Mouse (Mus musculus): ENCODE data around the gene Otud7a. TPM values are rescaled to one million over a fixed set of nuclear protein-coding genes. Genes with fewer than 3 reads are reported as not detected.
"Not testable (repeated sequence)": the region's sequence is repeated elsewhere in the genome, so short reads cannot be mapped to it uniquely, and the experiment has no call there.

Otud7a gene
- total RNA-seq, 2 experiments from 2014 or later = 0.87 to 1.6 TPM

- no peak for DNase-seq
Measured at GRCm38 (mm10) chr7:63558918-63559317, 114.4 kb downstream of the Otud7a start.

DNA sequence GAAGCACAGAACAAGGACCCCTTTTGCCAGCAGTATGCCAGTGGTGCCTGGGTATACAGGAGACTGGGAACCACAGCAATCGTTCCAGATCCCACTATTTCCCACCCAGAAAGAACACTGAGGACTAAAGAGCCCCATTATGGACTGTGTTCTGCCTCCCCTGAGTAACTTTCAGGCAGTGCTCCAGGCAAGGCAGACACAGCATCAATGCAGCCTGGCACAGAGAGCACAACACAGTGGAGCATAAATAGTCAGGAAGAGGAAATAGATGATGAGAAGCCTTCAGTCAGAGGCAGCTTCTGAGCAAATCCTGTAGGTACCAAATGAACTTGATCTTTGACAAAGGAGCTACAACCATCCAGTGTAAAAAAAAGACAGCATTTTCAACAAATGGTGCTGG lies 115.1 kb downstream of the Otud7a start:
- no peak for DNase-seq

GRCm38 (mm10) chr7:63583310-63583709 lies 138.8 kb downstream of the Otud7a start:
- no peak for DNase-seq

- DNase-seq = peak; percentile 3
Measured at GRCm38 (mm10) chr7:63586184-63586870, 141.8 kb downstream of the Otud7a start.

DNA sequence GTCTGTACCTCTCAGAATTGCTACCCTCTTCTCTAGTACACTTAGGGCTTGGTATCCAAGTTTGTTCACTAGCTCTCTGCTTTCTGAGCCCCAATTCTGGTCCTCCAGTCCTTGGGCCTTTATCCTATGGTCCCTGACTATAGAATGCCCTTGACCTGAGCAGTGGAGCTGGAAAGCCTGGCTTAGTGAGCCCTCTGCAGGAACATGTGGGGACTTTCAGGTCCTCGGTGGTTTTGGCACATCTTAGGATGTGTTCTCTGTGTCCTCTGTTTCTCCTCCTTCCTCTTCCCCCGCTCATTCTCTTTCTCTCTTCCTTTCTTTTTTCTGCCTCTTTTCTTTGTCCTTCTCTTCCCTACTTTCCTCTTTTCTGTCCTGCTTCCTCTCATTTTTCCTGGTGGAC lies 145.8 kb downstream of the Otud7a start:
- no peak for DNase-seq

DNA sequence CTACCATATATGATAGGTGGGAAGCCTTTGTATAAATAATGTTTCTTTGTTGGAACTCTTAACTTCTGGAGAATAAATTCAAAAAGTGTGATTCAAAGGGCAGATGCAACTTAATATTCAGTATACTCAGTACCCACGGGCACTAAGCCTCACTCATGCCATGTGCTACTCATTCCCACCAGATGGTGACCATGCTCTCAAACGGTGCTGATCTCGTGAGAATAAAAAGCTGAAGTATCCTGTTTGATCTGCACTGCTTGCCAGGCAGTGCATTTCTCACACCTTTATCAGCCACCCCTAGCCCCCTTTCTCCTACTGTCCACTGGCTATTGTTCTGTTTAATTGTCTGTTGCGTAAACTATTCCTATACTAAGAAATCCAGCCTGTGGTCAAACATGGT lies 146.8 kb downstream of the Otud7a start:
- no peak for DNase-seq

DNA sequence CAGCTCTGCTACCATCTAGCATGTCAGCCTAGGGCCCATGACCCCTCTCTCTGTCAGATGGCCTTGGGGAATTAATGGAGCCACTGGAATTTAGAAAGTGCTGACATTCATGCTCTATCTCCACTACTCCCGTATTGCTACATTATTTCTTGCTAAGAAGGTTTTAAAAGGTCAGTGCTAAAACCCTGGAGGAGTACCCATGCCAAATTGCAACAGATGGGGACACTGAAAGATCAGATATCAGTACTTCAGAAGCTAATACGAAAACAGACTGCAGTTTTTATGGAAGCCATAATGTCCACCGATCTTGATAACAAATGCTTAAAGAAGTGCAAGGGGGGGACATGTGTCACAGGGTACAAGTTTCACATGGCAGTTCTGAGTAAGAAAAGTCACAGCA lies 147.5 kb downstream of the Otud7a start:
- DNase-seq = no peak

- DNase-seq = no peak
Measured at GRCm38 (mm10) chr7:63604827-63605226, 160.3 kb downstream of the Otud7a start.

GRCm38 (mm10) chr7:63617018-63617417 lies 172.5 kb downstream of the Otud7a start:
- no peak for DNase-seq

GRCm38 (mm10) chr7:63620776-63621340 lies 176.3 kb downstream of the Otud7a start:
- no peak for DNase-seq

GRCm38 (mm10) chr7:63637651-63638050 lies 193.1 kb downstream of the Otud7a start:
- DNase-seq = no peak

DNA sequence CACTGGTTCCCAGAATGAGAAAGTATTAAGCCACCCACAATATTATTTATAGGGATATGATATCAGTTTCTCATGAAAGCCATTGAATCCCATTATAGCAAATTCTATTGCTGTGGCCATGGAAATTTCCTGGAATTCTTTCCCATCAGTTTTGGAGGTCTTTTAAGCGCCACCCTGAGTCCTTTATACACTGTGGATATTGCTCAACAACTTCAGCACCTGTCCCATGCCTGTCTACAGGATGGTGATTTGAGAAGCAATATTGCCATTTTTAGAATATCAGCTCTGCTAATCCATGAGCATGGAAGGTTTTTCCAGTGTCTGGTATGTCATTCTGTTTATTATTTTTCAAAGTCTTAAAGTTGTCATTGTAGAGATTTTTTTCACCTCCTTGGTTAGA lies 199.5 kb downstream of the Otud7a start:
- no peak for DNase-seq

DNA sequence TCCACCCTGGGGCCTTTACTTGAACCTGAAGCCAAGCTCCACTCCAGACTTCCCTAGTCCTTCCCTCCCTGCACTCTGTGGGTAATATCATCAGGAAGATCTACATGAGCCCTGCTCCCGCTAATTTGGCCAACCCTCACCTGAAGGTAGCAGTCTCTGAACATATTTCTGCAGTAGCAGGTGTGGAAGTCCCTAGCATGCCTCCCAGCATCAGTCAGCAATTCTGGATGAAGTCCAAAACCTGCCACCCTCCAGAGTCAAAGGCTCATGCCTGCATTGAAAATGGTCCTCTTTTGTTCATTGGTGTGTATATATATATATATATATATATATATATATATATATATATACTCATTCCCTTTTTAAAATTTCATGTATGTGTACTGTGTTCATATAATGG lies 202.6 kb downstream of the Otud7a start:
- DNase-seq = no peak

GRCm38 (mm10) chr7:63660261-63660660 lies 215.7 kb downstream of the Otud7a start:
- DNase-seq = no peak

GRCm38 (mm10) chr7:63662757-63663156 lies 218.2 kb downstream of the Otud7a start:
- DNase-seq = no peak

- DNase-seq = no peak
Measured at GRCm38 (mm10) chr7:63665496-63665895, 220.9 kb downstream of the Otud7a start.

GRCm38 (mm10) chr7:63667986-63668741 lies 223.6 kb downstream of the Otud7a start:
- no peak for DNase-seq

- no peak for DNase-seq
Measured at GRCm38 (mm10) chr7:63668951-63669350, 224.4 kb downstream of the Otud7a start.

- DNase-seq = not testable (repeated sequence)
Measured at GRCm38 (mm10) chr7:63670911-63671310, 226.4 kb downstream of the Otud7a start.

- DNase-seq = peak; percentile 69
Measured at GRCm38 (mm10) chr7:63671904-63672303, 227.4 kb downstream of the Otud7a start.

DNA sequence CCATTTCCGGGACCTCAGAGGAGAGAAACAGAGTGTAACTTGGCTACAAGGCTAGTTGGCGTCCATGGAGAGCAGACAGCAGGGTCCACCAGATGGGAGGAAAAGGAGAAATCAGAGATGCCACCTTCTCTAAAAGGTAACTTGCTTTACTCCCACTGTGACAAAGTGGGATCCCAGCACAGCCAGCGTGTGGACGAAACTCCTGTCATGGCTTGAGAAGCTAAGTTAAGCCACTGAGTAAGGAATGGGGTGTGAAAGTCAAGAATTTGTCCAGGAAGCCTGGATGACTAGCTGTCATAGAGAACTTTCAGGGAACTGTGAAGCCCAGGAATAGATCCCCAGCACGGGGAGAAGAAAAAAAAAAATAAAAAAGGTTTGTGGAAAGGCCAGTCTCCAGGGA lies 232.1 kb downstream of the Otud7a start:
- DNase-seq = no peak

DNA sequence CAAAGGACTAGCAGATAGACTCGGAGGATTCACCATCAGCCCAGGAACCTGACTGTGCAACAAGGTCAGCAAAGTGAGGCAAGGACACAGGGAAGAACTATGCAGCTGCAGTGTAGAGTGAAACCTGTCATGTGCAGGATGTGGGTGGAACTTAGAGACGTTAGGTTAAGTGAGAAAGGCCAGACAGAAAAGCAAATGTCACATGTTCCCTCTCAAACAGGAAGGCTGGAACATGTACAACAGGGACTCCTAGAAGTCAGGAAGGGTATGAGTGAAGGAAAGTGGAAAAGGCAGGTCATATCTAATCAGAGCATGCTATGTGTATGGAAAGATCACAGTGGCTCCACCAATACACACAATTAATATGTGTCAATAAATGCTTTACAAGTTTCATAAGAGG lies 232.6 kb downstream of the Otud7a start:
- no peak for DNase-seq

DNA sequence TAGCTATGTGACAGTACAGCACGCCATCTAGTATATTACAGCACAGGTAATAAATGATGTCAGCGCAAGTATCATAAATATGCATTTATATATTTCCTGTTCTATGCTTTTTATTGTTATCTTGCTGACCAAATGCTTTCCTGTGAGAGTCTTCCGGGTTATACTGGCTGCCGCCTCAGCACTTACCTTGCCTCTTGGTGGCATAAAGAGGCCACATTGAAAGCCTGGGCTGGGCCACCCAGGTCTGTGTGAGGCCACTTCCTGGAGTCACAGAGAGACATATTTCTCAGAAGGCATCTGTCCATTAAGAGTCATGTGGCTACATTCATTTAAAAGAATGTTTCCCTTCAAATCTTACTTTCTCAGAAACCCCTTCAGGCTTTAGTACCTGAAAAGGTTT lies 242.5 kb downstream of the Otud7a start:
- no peak for DNase-seq

GRCm38 (mm10) chr7:63697921-63698320 lies 253.4 kb downstream of the Otud7a start:
- peak; percentile 13 for DNase-seq

Measured in adrenal gland, postnatal 10 days (tissue).